Mouse (Mus musculus) heart, embryonic 14.5 days (tissue): Measurements from ENCODE around the gene Grpr. TPM values are rescaled to one million over a fixed set of nuclear protein-coding genes. Genes with fewer than 3 reads are reported as not detected.
A peak's percentile ranks its signal among the peaks of the same experiment; 100 is the strongest.

Source experiments
- ATAC-seq: fragments of 200-750 bp; cut with Nextera tagmentation; 2 replicates; pipeline ENCODE4 v1.8.0; 2017; ENCODE audit warnings: low read depth, moderate TSS enrichment; ENCODE audit not compliant: insufficient number of reproducible peaks, insufficient read depth, low FRiP score
- H3K27ac ChIP-seq, 2 experiments: fragments of 200-500 bp in 1 of 2; fragments of 300-500 bp in 1 of 2; sonication (generic) in 1 of 2; replicated peaks in 1 of 2; 2 replicates each; pipeline ENCODE4 v1.5.1; 2012 to 2014; ENCODE audit warnings: low read depth in 2 of 2, low read length in 2 of 2, control low read depth in 1 of 2, mild to moderate bottlenecking in 1 of 2, mixed read lengths in 1 of 2; ENCODE audit not compliant: control insufficient read depth in 1 of 2, insufficient read depth in 1 of 2
- H3K27me3 ChIP-seq: fragments of 300-500 bp; sonication (generic); 2 replicates; pipeline ENCODE4 v1.6.1; 2014; ENCODE audit warnings: mild to moderate bottlenecking, low read length, control low read depth; ENCODE audit not compliant: control insufficient read depth, insufficient read depth
- H3K36me3 ChIP-seq: fragments of 300-500 bp; sonication (generic); 2 replicates; pipeline ENCODE4 v1.6.1; 2014; ENCODE audit warnings: mild to moderate bottlenecking, control low read depth, low read length, mixed read lengths; ENCODE audit not compliant: control insufficient read depth, insufficient read depth
- H3K4me1 ChIP-seq, 2 experiments: fragments of 200-500 bp in 1 of 2; fragments of 300-500 bp in 1 of 2; sonication (generic) in 1 of 2; 2 replicates each; pipeline ENCODE4 v1.6.1; 2012 to 2014; ENCODE audit warnings: low read length in 2 of 2, control low read depth in 1 of 2, mixed read lengths in 1 of 2; ENCODE audit not compliant: control insufficient read depth in 2 of 2, insufficient read depth in 2 of 2
- H3K4me2 ChIP-seq: fragments of 300-500 bp; sonication (generic); 2 replicates; pipeline ENCODE4 v1.6.1; 2014; ENCODE audit warnings: mild to moderate bottlenecking, low read length
- H3K4me3 ChIP-seq, 2 experiments: fragments of 200-500 bp in 1 of 2; fragments of 300-500 bp in 1 of 2; sonication (generic) in 1 of 2; 2 replicates each; pipeline ENCODE4 v1.5.1; 2012 to 2014; ENCODE audit warnings: low read length in 2 of 2, mild to moderate bottlenecking in 2 of 2, control low read depth in 1 of 2, low read depth in 1 of 2, moderate library complexity in 1 of 2; ENCODE audit not compliant: control insufficient read depth in 1 of 2, insufficient read depth in 1 of 2
- H3K9ac ChIP-seq: fragments of 300-500 bp; sonication (generic); 2 replicates; pipeline ENCODE4 v1.6.1; 2014; ENCODE audit warnings: mild to moderate bottlenecking, low read length
- H3K9me3 ChIP-seq: fragments of 300-500 bp; sonication (generic); 2 replicates; pipeline ENCODE4 v1.6.1; 2016; ENCODE audit warnings: low read length, control low read depth; ENCODE audit not compliant: control insufficient read depth
- WGBS: fragments of 180-500 bp; shearing (Covaris S2); extraction: QIAGEN DNeasy Blood & Tissue Kit; methylation state at CpG from one replicate; pipeline ENCODE4 v1.1.7; 2014; 5-methylcytosine and 5-hydroxymethylcytosine counted together
- polyA plus RNA-seq: library from polyadenylated mRNA; unstranded; fragments of >200 nt; fragmentation: Nextera tagmentation; extraction: Ambion mirVana; gene quantifications from 2 replicates; pipeline ENCODE4 v1.2.1, GENCODE M21; 2014

Gene Grpr
- polyA plus RNA-seq, result 0.08 TPM in 2 replicates

DNA sequence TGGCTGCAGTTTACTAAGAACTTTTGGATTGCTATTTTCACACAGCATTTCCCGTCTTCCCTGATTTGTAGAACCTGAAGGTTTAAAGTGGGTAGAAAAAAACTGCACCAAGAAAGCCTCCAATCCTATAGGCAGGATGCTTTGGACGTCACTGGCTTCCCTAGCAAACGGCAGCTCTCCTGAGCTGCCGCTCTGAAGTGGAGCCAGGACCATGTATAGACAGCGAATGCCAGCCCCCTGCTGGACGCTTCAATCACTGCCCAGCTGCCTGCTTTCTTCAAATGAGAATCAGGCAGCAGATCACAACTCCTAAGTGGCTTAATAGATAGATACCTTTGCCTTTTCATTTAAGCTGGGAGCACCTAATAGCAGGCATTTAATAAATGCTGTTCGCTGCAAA lies at the start of gene Grpr:
TSS of gene Grpr (minus strand) at position 12 of the 400 bp plus-strand sequence.
- Histone ChIP-seq H3K4me3 (no peak within 1 kb of the TSS), H3K9ac (no peak within 1 kb of the TSS), H3K4me1 (no peaks in the 10 kb centered on the region), H3K36me3 (no peaks in the 10 kb centered on the region), H3K9me3 (no peaks in the 10 kb centered on the region), H3K27me3 (no peaks in the 10 kb centered on the region), H3K4me2 (no peak within 1 kb of the TSS), H3K27ac (no peak within 1 kb of the TSS)
- 0 out of 2 replicates have a peak, but pooled peaks have one; percentile 26 for ATAC-seq
- WGBS, result 20% methylated on average over 7 of the region's 7 CpGs

DNA sequence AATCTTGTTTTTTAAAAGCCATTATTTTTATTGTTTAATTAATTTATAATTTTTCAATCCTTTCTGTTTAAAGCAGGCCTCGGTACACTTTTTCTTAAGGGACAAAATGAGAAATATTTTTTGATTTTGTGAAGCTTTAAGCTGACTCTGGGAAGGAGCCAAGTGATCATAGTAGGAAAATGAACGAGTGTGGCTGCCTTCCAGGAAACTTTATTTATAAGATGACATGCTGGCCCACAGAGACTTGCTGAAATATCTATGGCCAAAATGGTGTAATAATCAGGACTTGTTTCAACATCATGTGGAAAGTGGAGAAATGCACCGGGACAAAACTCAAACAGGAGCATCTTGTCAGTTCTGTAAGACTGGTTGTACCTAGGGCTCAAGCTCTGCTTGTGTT lies 11.0 kb upstream of the Grpr start:
- no peak for ATAC-seq
- 62% methylated on average over 3 of the region's 3 CpGs for WGBS

DNA sequence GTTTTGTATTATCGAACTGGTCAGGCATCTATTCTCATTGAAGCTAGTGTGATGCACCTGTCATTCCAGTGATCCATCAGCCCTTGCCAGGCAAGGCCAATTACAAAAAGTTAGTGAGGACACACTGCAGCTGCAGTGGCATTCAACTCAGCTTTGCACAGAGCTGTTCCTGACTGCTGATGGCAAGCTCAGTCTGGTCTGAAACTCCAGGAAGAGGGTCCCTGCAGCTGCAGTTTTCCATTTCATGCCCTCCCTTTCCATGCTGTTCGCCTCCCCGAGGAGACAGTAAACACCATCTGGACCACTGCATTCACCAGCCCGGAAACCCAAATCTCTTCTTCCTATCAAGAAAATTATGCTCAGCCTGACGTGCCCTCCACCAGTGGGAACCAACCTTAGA lies 2.4 kb downstream of the Grpr start:
- Histone ChIP-seq H3K27ac (no peak overlapping the region), H3K4me3 (no peak overlapping the region), H3K36me3 (no peaks in the 10 kb centered on the region), H3K9me3 (no peaks in the 10 kb centered on the region), H3K9ac (no peak overlapping the region), H3K4me2 (no peak overlapping the region), H3K4me1 (no peaks in the 10 kb centered on the region), H3K27me3 (no peaks in the 10 kb centered on the region)
- ATAC-seq, result no peak
- 74% methylated on average over 5 of the region's 5 CpGs for WGBS

More for the DNA sequence above, 11.0 kb upstream of the Grpr start:
- H3K9me3 ChIP-seq, result no peaks in the 10 kb centered on the region
- no peaks in the 10 kb centered on the region for H3K4me1 ChIP-seq
- H3K9ac ChIP-seq, result no peak overlapping the region
- H3K36me3 ChIP-seq, result no peaks in the 10 kb centered on the region
- H3K27me3 ChIP-seq, result no peaks in the 10 kb centered on the region
- H3K4me3 ChIP-seq, result no peak overlapping the region
- H3K4me2 ChIP-seq, result no peak overlapping the region
- H3K27ac ChIP-seq, result no peak overlapping the region

DNA sequence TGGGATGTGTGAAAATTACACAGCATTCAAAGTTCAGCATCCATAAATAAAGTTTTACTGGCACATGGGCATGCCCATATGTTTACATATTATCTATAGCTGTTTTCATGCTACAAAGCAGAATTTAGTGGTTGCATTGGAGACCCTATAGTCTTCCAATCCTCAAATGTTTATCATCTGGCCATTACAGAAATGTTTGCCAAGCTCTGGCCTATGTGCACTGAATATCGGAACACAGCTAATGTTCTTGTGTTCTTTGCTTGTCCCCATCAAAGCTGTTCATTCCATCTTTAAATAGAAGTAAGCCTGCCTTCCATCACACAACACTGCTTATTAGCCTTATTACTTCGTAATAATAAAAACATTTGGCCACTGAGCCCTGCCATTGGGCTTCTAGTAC lies 16.6 kb downstream of the Grpr start:
- no peak overlapping the region for H3K27ac ChIP-seq
- no peak overlapping the region for H3K9ac ChIP-seq
- 54% methylated on average over 2 of the region's 2 CpGs for WGBS
- ATAC-seq, result no peak
- H3K4me1 ChIP-seq, result no peaks in the 10 kb centered on the region
- no peaks in the 10 kb centered on the region for H3K27me3 ChIP-seq
- no peak overlapping the region for H3K4me2 ChIP-seq
- no peaks in the 10 kb centered on the region for H3K9me3 ChIP-seq
- no peaks in the 10 kb centered on the region for H3K36me3 ChIP-seq
- H3K4me3 ChIP-seq, result no peak overlapping the region

DNA sequence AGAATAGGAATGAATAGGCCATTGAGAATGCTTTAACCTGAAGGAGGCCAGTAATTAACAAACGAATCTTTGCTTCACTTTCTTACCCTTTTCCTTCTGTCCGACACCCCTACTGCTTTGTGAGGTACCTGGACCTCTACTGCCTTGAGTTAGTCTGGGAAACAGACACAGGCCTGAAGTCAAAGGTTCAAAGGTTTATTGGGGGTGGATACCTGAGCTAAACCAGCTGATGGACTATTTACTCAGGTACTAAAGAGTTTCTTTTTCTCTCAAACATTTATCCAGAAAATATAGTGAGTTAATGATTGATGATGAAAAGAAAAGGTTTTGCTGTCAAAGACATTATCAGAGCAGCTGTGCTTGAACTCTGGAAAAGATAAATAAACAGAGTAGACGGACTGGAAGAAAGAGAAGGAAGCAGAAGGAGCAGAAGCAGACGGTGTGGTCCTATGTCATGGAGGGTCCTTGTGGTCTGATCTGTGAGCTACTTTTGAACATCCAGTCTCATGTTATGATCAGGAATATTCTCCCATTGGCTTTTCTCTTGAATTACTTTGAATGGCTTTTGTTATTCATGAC lies 30.4 kb downstream of the Grpr start:
- Histone ChIP-seq H3K27ac (no peak overlapping the region), H3K9ac (no peak overlapping the region), H3K9me3 (no peaks in the 10 kb centered on the region), H3K4me1 (no peaks in the 10 kb centered on the region), H3K4me3 (no peak overlapping the region), H3K4me2 (no peak overlapping the region), H3K27me3 (no peaks in the 10 kb centered on the region), H3K36me3 (no peaks in the 10 kb centered on the region)
- 67% methylated on average over 4 of the region's 4 CpGs for WGBS
- no peak for ATAC-seq

DNA sequence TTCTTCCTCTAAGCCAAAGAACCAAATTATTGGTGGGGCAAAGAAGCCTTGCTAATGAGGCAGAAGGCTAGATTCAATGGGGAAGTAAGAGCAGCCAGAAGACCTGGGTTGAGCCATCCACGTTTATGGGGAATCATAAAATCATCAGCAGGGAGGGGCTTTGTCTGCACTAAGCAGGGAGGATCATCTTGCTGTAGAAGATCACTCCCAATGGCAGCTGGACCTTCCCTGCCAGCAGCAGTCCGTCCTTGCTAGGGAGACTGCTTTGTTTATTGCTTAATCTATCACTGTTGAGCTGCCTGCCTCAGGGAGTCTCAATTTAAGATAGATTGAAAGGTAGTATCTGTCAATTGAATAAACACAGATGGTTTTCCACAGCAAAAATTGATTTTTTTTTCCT lies 37.7 kb downstream of the Grpr start:
- no peaks in the 10 kb centered on the region for H3K4me1 ChIP-seq
- H3K27me3 ChIP-seq, result no peaks in the 10 kb centered on the region; the same call in 1 of the 2 replicates
- H3K4me3 ChIP-seq, result no peak overlapping the region
- H3K36me3 ChIP-seq, result no peaks in the 10 kb centered on the region
- no peak overlapping the region for H3K4me2 ChIP-seq
- H3K9ac ChIP-seq, result no peak overlapping the region
- H3K9me3 ChIP-seq, result no peaks in the 10 kb centered on the region
- no peak for ATAC-seq
- WGBS, result 40% methylated on average over 2 of the region's 2 CpGs
- H3K27ac ChIP-seq, result no peak overlapping the region

DNA sequence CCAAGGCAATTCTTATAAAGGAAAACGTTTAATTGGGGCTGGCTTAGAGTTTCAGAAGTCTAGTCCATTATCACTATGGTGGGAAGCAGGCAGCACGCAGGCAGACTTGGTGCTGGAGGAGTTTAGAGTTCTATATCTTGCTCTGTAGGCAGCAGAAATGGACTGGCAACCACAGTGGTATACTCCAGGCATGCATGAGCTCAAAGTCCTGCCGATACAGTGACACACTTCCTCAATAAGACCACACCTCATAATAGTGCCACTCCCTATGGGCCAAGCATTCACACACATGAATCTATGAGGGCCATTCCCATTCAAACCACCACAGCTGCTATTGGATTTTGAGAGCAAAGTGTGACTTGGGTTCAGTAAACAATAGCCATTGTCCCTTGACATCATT lies 47.4 kb downstream of the Grpr start:
- no peak overlapping the region for H3K9ac ChIP-seq
- no peak overlapping the region for H3K27ac ChIP-seq
- H3K4me2 ChIP-seq, result no peak overlapping the region
- H3K4me3 ChIP-seq, result no peak overlapping the region
- 61% methylated on average over 3 of the region's 3 CpGs for WGBS
- no peak for ATAC-seq
- H3K36me3 ChIP-seq, result no peaks in the 10 kb centered on the region
- no peaks in the 10 kb centered on the region for H3K27me3 ChIP-seq
- H3K9me3 ChIP-seq, result no peaks in the 10 kb centered on the region
- H3K4me1 ChIP-seq, result no peaks in the 10 kb centered on the region
